Mouse (Mus musculus): Measurements from ENCODE around the gene 9530053A07Rik.

Gene 9530053A07Rik

DNA sequence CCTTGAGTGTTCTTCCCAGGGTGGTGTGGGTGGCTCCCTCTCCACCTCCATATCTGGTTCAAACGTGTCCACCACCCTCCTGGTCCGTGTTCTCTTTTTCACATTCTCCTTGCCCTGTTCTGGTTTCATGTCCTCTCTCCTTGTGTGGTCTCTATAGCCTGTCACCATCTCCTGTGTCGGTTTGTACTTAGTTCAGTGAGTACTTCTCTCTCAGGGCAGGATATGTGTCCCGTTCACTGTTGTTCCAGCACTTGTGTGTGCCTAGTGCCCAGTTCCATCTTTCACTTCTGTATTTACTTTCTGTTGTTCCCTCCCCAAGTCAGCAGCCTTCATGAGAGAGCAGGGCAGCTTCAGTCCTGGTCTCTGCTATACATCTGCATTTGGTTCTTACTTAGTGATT, 46.1 kb downstream of the 9530053A07Rik start:
- DNase-seq (ENCODE audit: low spot score): no peak

DNA sequence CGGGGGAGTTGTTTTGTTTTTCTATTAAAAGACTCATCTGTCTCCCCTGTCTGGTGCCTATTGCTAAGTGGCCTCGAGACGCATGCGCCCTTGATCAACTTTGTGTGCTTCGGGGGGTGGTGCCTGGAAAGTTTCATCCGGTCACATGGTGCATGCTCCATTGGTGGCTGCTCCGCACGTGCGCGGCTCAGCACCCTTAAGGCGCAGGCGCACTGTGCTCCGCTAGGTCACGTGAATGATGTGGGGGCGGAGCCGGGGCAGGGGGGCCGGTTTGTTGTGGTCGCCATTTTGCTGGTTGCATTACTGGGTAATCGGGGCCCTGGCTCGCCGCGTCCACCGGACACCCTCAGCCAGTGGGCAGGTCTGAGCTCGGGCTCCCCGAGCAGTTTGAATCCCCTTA, 50.0 kb downstream of the 9530053A07Rik start, which contains the start of gene Dyrk1b:
Gene Dyrk1b (plus strand): TSS at position 242 of the 400 bp plus-strand sequence.
- DNase-seq (ENCODE audit: low spot score): peak; percentile 97

DNA sequence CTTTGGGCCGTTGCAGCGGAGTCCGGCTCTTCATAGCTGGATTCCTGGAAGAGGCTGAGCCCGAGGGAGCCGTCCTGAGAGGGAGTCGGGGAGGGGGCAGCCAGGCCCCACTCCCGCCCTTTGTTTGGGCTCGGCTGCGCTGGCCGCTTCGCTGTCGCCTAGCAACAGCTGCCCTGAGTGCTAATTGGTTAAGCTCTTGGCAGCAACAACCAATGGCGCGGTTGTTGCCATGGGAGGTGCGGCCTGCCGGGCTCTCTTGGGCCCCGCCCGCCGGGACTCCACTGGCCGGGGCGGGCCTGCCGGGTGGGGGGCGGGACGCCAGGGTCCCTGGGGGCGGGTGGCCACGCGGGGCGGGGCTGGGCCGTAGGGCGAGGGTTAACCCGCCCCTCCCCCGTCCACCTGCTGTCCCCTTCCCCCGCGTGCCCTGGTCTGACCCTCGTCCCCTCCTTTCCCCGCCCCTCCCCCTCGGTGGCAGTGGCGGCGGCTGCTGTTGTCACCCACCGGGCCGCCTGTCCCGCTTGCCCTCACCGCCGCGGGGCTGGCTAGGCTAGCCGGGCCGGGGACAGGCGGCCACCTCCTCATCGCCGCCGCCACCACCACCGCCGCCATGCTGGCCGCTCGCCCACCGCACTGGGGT, 50.6 kb downstream of the 9530053A07Rik start:
- peak; percentile 87 for DNase-seq (ENCODE audit: low spot score)

DNA sequence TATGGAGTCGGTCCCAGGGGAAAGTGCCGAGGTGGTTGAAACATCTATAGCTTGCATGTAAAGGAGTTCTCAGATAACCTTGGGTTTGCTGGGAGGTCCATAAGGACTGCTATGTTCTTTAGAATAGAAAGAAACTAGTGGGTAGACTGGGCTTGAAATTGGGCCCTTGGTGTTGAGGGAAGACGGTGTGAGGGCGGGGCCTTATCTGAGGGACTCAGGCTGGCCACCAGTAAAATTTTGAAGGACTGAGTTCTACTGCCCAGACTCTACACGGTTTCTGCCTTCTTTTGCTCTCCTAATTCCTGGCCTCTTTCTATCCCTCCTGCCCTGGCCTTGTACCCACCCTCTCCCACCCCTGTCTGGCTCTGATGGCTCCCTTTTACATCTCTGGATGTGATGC, 51.6 kb downstream of the 9530053A07Rik start:
- DNase-seq (ENCODE audit: low spot score): no peak

DNA sequence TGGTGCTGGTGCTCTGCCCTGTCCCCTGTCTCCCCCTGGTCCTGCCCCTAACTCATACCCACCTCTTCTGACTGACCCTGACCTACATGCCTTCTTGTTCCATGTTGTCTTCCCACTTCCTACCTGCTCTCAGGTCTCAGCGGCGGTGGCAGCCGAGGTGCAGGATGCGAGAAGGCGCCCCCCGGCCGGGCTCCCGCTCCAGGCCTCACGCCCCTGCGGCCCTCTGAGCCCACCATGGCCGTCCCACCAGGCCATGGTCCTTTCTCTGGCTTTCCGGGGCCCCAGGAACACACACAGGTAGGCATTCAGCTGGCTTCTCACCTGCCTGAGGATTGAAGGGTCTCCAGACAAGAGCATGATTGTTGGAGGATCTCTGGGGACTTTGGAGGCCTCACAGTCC, 52.1 kb downstream of the 9530053A07Rik start:
- no peak for DNase-seq (ENCODE audit: low spot score)

DNA sequence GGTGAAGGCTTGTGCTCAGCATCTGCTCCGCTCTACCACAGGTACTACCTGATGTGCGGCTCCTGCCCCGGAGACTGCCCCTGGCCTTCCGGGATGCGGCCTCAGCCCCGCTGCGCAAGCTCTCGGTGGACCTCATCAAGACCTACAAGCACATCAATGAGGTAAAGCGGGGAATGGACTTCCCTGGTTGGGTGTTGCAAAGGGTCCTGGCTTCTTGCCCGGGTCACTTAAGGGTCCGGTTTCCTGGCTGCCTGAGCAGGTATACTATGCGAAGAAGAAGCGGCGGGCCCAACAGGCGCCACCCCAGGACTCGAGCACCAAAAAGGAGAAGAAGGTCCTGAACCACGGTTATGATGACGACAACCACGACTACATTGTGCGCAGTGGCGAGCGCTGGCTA, 53.1 kb downstream of the 9530053A07Rik start:
- DNase-seq (ENCODE audit: low spot score): no peak

DNA sequence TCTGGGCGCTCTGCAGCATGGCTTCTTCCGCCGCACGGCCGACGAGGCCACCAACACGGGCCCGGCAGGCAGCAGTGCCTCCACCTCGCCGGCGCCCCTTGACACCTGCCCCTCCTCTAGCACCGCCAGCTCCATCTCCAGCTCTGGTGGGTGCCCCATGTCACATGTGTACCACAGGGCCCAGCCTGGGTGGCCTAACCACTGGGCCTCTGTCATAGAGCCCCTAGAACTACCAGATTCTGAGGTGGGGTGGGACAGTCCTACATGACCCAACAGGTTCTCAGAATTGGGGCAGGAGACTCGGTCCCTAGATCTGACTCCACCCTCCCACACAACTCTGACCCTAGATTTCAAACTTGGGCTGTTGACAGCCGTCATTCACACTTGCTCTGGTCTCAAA, 56.6 kb downstream of the 9530053A07Rik start:
- DNase-seq (ENCODE audit: low spot score): no peak

DNA sequence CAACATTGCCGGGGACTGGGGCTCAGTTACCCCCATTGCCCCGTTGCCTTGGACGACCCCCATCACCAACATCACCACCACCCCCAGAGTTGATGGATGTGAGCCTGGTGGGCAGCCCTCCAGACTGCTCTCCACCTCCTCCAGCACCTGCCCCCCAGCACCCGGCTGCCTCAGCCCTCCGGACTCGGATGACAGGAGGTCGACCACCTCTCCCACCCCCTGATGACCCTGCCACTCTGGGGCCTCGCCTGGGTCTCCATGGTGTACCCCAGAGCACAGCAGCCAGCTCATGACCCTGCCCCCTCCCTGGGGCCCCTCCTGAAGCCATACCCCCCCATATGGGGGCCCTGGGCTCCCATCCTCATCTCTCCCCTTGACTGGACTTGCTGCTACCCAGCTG, 57.4 kb downstream of the 9530053A07Rik start:
- DNase-seq (ENCODE audit: low spot score): no peak

DNA sequence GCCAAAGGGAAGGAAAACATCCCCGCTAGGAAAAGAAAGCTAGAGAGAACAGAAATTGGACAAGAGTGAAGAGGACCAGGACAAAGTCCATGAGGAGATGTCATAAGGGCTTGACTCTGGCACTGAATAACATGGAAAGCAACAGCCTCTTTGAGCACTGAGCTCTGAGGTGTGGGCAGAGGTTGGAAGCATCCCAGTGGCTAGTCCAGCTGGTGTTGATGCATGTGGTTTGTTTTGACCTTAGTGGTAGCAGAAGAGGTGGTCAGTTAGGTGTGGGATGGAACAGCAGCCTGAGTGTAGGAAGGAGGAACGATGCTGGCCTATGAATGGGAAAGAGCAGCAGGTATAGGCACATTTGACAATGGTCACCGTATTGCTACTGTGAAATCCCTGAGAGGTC, 62.2 kb downstream of the 9530053A07Rik start:
- no peak for DNase-seq (ENCODE audit: low spot score)

DNA sequence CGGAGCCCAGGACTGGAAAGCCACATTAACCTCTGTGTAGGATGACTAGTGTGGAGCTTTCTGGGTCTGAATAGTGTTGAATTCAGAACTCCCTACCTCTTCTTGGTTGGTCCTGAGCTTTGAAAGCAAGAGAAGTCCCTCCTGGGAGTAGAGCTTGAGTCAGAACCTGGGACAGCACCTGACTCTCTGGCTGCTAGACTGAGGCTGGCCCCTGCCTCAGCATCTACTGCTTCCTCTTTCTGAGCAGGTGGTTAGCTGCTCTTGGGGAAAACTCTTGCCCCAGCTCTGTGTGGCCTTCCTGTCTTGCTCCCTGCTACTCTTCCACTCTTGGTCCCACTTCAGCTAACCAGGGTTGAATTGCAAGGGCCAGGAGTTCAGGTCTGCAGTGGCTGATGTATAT, 62.6 kb downstream of the 9530053A07Rik start:
- DNase-seq (ENCODE audit: low spot score): no peak

DNA sequence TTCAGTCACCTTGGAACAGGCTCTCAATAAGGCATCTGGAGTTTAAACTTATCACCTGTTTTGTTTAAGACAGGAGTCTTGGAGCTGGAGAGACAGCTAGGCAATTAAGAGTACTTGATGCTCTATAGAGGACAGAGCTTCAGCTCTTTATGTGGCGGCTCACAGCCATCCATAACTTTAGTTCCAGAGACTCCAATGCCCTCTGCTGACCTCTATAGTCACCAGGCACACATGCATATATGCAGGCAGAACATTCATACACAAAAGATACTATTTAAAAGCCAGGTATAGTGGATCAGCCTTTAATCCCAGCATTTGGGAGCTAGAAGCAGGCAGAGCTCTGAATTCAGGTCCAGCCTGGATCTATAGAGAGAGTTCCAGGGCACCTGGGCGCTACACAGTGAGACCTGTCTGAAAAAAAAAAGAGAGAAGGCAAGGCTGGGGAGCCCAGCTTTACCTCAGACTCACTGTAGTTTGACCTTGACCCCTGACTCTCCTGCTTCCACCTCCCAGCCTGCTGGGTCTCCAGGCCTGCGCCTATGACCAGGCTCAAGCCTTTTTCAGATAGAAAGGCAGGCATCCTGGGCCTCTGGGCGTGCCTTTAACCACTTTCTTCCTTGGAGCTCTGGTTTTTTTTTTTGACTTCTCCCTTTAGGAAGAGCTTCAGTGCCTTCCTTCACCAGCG, 66.3 kb downstream of the 9530053A07Rik start:
- no peak for DNase-seq (ENCODE audit: low spot score)

DNA sequence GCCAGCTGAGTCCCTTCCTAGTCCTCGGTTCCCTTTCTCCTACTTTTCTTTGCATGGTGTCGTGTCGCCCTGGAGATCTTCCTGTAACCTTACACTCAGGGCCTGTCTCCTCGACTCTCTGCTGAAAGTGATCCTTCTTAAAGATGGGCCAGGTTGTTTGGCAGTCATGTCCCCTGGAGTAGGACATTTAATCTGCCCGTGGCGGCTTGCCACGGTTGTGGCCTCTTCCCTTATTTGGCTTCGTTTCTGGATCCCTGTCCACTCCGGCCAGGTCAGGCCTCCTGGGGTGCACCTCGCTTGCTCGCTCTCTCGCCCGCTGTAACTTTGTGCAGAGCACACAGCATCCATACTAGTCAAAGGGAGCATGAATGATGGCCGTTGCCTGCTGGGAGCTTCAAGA, 67.3 kb downstream of the 9530053A07Rik start:
- no peak for DNase-seq (ENCODE audit: low spot score)

DNA sequence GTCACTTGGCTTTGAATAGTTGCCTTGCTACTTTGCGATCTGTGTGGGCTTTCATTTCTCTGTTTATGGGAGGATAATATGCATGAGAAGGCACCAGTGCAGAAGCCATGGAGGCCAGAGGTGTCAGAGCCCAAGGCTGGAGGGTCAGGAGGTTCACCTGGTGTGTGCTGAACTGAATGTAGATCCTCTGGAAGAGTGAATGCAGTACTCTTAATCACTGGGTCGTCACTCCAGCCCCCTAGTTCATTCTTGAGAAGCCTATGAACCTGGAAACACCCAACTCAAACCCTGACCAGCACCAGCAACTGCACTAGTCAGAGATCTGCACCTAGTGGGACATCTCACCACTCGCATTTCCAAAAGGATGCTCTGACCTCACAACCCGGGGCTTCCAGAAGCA, 69.8 kb downstream of the 9530053A07Rik start:
- DNase-seq (ENCODE audit: low spot score): no peak

DNA sequence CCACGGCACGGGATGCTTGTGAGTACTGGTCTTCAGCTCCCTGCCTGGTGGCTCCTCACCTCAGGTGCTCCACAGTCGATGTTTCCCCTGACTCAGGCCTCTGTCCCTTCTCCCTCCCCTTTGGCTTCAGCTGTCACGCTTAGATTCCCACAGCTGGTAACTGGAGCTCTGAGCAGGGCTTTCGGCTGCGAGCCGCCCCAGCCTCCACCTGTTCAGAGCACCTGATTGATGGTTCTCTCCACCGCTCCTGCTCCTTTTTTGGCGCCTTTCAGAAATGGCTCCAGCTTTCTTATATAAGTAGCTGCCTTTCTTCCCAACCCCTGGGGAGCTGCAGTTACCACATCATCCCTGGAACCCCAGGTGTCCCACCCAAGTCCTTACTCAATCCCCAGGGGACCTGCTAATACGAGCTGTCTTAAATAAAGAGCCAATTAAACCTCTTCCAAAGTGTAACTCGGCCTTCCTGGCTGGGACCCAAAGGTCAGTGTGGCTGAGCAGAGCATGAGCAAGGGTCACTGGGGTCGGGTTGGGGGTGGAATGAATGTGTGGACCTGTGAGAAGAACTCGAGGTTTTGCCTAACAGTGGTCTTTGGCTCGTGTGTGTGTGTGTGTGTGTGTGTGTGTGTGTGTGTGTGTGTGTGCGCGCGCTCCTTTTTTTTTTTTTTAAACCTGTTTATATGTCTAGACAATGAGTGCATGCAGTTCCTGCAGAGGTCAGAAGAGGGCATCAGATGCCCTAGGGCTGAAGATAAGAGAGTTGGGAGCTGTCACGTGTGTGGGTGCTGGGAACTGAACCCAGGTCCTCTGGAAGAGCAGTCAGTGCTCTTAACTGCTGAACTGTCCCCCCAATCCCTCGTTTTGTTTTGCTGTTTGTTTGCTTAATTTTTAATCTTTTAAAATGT, 74.2 kb downstream of the 9530053A07Rik start:
- no peak for DNase-seq (ENCODE audit: low spot score)

DNA sequence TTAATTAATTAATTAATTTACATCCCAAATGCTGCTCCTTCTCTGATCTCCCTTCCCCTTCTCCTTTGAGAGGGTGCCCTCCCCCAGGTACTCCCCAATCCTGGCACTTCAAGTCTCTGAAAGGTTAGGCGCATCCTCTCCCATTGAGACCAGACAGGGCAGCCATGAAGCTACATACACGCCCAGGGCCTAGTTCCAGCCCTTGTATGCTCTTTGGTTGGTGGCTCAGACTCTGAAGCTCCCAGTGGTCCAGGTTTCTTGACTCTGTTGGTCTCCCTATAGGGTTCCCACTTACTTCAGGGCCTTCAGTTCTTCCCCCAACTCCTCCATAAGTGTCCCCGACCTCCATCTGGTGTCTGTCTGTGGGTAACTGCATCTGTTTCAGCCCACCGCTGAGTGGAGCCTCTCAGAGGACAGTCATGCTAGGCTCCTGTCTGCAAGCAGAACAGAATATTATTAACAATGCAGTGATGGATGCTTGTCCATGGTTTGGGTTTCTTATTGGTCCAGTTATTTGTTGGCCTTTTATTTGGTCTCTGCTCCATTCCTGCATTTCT, 76.9 kb downstream of the 9530053A07Rik start:
- no peak for DNase-seq (ENCODE audit: low spot score)

DNA sequence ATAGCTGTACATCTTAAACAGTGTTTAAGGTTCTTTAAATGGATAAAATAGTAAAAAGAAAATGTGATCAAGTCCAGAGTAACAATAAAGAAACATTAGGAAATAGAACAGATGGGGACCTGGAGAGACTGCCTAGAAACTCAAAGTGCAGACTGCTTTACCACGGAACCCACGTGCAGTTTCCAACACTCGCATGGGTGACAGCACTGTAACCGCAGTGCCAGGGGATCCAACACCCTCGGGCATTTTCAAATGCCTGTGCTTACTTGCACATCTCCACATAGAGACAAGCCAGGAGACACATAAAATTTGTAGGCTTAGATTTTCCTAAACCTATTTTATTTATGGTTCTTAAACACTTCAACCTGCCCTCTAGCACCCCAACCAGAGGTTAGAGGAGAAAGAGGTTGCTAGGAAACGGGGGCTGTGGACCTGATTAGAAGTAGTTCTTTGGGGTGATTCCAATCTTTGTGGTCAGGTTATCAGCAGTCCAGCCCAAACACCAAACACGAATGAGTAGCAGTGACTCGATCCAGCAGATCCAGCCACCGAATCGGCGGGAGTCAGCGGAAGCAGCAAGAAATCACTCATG, 79.2 kb downstream of the 9530053A07Rik start:
- no peak for DNase-seq (ENCODE audit: low spot score)

DNA sequence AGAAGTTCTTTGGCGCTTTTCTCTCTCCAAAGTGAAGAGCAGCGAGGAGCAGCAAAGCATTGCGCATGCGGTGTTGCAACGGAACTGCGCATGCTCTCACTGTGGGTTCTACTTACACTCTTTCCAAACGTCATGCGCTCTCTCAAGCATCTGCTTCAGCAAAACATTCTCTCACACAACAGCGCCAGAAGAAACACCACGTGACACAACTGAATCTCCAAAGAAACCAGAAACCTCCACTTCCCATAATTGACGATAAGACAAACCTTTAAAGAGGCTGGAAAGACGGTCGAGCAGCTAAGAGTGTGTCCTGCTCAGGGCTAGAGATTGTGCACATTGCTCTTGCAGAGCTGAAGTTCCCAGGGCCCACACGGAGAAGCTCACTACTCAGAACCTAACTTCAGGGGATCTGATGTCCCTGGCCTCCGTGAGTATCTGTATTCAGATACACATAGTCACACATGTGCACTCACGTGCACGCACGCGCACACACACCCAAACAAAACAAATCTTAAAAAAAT, 79.8 kb downstream of the 9530053A07Rik start:
- peak; percentile 49 for DNase-seq (ENCODE audit: low spot score)

DNA sequence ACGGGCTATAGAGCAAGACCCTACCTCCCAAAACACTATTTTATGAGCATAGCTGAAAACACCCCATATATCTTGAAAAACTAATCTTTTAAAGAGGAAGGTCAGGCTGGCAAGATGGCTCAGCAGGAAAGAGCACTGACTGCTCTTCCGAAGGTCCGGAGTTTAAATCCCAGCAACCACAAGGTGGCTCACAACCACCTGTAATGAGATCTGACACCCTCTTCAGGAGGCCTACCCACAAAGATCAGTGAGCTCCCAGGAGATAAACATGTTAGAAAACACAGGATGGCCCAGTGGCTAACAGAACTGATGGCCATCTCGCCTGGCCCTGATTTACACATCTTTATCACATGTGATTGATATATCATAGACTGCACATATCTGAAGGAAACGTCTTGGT, 81.5 kb downstream of the 9530053A07Rik start:
- no peak for DNase-seq (ENCODE audit: low spot score)

DNA sequence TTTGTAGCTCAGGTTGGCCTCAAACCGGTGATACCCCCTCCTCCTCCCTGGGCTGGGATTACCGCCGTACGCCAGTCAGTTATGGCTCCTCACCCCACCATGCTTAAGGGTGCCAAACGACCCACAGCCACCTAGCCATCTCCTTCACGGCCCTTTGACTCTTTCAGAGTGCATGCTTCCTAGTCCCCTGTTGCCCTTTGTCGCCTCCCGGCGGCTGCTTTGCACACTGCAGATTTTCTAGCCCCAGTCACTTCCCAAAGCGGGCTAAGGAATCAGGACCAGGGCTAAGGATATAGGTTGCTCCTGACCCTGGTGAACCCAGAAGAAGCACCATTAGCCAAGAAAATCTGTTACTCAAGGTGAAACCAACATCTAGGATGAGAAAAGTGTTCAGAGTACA, 84.9 kb downstream of the 9530053A07Rik start:
- DNase-seq (ENCODE audit: low spot score): peak; percentile 68

All from urinary bladder, postnatal 25 days (tissue).